Mouse (Mus musculus) thymus, adult 2 months (tissue): ENCODE measurements at regions not wholly inside any gene's neighbourhood (a gene's known extent, or its start where the extent isn't known, plus 50 kb on each side); places are given as distances from the start of the nearest gene placed in this dataset.

Experiments
- CTCF ChIP-seq: fragments of 200-500 bp; IDR thresholded peaks from 2 replicates; pipeline ENCODE4 v1.5.1; 2012; ENCODE audit warnings: mild to moderate bottlenecking, control low read depth, low read length, moderate library complexity, borderline replicate concordance; ENCODE audit not compliant: control insufficient read depth, poor library complexity, insufficient read depth; ENCODE audit errors: extremely low read depth
- POLR2A ChIP-seq: fragments of 200-500 bp; IDR thresholded peaks from 2 replicates; pipeline ENCODE4 v1.6.1; 2012; ENCODE audit warnings: mild to moderate bottlenecking, low read length, control low read depth, moderate library complexity; ENCODE audit not compliant: control insufficient read depth, poor library complexity, insufficient read depth; ENCODE audit errors: extremely low read depth

DNA sequence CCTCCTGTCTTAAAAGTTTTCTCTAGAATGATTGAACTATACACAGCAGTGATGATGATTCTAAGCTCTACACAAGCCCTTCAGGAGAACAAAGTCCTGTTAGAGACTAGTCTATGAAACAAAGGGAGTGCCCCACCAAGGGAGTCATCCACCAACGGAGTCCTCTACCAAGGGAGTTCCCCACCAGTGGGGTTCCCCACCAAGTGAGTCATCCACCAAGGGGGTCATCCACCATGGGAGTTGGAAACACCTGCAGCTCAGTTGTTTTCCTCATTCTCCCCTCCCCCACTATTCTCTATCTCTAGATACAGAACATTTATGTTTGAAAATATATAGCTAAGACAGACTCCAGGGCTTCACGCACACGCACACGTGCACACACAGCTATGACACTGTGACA, 130.5 kb upstream of the Otx2 start:
- TF ChIP-seq POLR2A (no peak), CTCF (no peak)
